Mouse (Mus musculus): ENCODE results near the gene Polr2i.
A peak's percentile ranks its signal among the peaks of the same experiment; 100 is the strongest.
"Not testable (repeated sequence)": the region's sequence is repeated elsewhere in the genome, so short reads cannot be mapped to it uniquely, and the experiment has no call there.

The Polr2i gene

DNA sequence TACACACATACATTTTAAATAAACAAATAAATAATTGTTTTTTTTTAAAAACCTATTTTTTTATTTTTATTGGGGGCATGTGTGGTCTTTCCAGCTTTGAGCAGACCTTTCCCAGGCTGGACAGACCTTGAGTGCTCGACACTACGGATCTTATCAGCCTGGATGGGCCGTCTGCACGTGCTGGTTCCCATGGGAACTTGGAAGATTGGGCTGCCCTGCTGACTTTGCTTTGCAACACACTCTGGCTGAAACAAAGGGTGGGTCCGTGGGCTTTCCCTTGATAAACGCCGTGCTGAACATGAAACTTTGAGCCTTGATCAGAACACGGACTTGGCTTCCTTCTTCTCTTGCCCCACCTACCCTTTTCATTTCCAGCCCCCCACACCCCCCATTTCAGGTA, 27.4 kb upstream of the Polr2i start:
- DNase-seq (ENCODE audit: low spot score): no peak

GRCm38 (mm10) chr7:30205383-30205782, 26.4 kb upstream of the Polr2i start:
- no peak for DNase-seq (ENCODE audit: low spot score)

- DNase-seq (ENCODE audit: low spot score): not testable (repeated sequence)
These were observed 25.4 kb upstream of the Polr2i start for GRCm38 (mm10) chr7:30206364-30206763.

DNA sequence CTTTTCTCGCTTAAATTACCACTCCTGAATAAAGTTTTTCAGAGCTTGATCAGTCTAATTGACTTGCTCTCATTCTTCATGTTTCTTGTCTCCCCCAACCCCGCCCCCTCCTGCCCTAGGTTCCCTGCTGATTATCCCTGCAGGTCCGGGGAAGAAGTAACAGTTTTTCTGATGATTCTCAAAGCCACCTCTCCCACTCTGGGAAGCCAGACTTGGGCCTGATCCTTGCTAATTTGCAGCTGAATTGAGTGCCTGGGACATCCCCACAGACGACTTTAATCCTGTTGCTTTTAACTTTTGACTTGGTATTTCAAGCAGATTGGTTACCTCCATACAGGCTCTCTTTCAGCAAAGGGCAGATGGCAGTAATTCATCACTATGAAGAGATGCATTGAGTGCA, 20.7 kb upstream of the Polr2i start:
- no peak for DNase-seq (ENCODE audit: low spot score)

DNA sequence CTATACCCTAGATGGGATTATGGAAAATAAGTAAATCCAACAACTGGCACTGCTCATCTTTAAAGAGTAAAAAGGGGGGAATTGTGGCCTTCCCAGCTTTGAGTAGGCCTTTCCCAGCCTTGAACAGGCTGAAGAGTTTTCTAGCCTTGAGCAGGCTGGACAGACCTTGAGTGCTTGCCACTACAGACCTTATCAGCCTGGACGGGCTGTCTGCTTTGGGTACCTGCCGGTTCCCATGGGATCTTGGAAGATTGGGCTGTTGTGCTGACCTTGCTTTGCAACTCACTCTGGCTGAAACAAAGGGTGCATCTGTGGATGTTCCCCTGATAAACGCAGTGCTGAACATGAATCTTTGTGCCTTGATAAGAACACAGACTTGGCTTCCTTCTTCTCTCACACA, 17.9 kb upstream of the Polr2i start:
- no peak for DNase-seq (ENCODE audit: low spot score)

GRCm38 (mm10) chr7:30215875-30216274, 15.9 kb upstream of the Polr2i start:
- no peak for DNase-seq (ENCODE audit: low spot score)

- peak; percentile 35 for DNase-seq (ENCODE audit: low spot score)
These were observed 15.0 kb upstream of the Polr2i start for GRCm38 (mm10) chr7:30216723-30217151.

GRCm38 (mm10) chr7:30217277-30217676, 14.5 kb upstream of the Polr2i start:
- DNase-seq (ENCODE audit: low spot score): no peak

- no peak for DNase-seq (ENCODE audit: low spot score)
These were observed 12.3 kb upstream of the Polr2i start for GRCm38 (mm10) chr7:30219293-30220007.

- no peak for DNase-seq (ENCODE audit: low spot score)
These were observed 11.8 kb upstream of the Polr2i start for GRCm38 (mm10) chr7:30220008-30220356.

- no peak for DNase-seq (ENCODE audit: low spot score)
These were observed 10.3 kb upstream of the Polr2i start for GRCm38 (mm10) chr7:30221433-30221832.

GRCm38 (mm10) chr7:30222205-30222604, 9.5 kb upstream of the Polr2i start:
- no peak for DNase-seq (ENCODE audit: low spot score)

DNA sequence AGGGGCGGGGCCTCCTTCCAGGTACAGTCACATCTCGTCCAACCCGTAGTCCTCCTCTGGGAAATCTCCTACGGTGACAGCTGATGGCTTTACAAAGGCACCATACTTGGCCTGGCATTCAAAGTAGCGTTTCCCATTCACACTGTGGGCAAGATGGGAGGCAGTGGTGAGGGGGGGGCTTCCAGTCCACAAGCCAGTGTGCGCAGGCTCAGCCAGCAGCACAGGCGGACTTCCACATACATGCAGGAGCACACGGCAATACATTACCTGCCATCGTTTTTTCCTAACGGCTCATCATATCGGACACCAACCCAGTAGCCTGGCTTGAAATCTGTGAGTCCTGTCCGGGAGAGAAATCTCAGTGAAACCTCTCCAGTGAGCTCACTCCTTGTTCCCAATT, 7.5 kb upstream of the Polr2i start:
- DNase-seq (ENCODE audit: low spot score): no peak

GRCm38 (mm10) chr7:30231328-30231668, 450 bp upstream of the Polr2i start:
- no peak for DNase-seq (ENCODE audit: low spot score)

- no peak for DNase-seq (ENCODE audit: low spot score)
These were observed 942 bp downstream of the Polr2i start for GRCm38 (mm10) chr7:30232631-30233148.

DNA sequence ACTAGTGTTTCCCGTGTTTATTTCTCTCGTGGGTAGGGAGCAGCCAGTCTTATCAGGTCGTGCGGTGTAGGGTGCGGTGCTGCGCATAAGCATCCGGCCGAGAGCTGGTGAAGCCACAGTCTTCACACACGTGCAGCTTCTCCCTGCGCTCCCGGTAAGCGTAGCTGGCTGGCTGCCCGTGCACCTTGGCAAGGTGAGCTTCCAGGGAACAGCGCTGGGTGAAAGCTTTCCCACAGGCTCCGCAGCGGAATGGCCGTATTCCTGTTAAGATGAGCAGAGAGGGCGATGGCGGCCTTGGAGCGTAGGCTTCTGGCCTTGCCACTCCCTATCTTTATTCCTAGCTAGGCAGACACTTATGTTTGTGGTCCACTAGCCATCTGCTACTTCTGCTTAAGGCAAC, 1.6 kb downstream of the Polr2i start:
- DNase-seq (ENCODE audit: low spot score): no peak

DNA sequence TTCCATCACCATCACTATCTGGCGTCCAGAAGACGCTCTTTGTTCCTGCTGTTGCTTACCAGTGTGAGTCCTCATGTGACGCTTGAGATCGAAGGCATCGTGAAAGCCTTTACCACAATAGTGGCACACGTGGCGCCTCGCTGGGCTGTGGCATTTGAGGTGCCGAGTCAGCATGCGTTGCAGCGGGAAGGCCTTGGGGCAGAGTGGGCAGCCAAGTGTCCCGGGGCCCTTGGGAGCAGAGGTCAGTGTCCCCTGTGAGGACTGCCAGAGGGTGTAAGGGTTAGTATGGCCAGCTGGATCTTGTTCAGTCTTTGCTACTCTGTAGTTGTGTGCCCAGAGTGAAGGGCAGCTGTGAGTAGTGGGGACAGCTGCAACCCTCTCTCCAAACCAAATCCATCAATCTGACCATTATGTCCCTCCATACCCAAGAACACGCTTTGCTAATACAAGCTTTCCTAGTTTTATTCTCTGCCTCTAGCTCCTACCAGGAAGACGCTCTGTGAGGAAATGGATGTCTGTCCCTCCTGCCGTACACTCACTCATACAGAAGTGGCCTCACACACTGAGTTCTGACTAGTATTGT, 2.6 kb downstream of the Polr2i start:
- no peak for DNase-seq (ENCODE audit: low spot score)

- no peak for DNase-seq (ENCODE audit: low spot score)
These were observed 3.3 kb downstream of the Polr2i start for GRCm38 (mm10) chr7:30235091-30235490.

DNA sequence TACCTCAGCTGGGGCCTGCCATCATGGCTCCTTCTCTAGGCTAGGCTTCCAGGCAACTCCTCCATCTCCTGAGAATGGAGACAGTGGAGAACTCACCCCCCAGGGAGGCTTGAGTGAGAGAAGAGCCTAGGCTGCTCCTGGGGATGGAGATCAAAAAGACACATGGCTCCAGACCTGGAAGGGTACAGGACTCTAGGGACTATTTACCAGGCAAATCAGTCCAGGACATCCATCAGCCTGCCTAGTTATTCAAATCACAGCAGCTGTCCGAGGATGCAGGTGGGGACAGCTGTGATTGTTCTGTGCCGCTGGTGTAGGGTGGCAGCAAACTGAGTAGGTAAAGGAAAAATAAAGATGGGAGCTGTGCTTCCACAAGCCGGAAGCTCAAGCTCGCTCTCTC, 3.9 kb downstream of the Polr2i start, which contains the start of gene Ovol3:
TSS of gene Ovol3 (minus strand) at position 101 of the 400 bp plus-strand sequence.
- DNase-seq (ENCODE audit: low spot score): no peak

GRCm38 (mm10) chr7:30237374-30237773, 5.6 kb downstream of the Polr2i start:
- not testable (repeated sequence) for DNase-seq (ENCODE audit: low spot score)

DNA sequence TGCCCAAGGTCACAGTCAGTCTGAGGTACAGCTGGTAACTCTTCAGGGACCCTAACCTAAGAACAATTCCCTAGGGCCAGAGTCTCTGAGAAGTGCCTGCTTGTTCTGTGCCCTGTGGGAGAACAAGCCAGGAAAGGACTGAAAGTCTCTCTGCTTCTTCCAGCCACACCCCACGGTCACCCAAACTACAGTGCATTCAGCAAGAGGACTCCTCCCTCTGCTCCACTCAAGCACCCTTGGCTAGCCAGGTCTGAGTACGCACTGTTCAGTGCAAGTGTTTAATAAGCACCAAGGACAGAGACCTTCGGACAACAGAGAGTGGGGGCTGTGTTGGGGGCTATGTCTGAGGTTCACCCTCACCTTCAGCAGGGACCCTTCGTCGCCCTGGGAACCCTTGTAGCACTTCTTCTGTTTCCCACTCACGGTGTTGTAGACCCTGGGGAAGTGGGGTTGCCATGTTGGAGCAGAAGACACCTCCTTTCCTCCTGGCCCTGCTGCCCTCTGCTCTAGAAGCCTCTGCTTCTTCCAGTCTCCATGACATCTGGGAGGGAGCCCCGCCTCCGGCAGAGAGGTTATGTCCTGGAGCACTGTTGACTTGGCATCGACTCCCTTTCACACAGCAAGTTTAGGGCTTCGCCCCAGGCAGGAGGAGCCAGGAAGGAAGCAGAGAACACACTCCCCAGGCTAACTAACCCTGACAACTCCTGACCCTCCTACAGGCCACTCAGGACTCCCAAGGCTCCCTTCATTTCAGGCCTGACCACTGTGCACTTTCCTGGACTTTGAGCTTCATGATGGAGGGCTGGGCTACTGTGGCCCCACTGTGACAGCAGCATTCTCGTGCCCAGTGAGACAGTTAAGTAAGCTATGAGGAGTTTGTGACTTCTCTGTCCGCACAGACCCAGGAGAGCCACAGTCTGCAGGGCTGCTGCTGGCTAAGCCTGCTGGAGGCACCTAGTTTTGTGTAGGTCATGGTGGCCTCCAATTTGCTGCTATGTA, 20.5 kb downstream of the Polr2i start:
- no peak for DNase-seq (ENCODE audit: low spot score)

- DNase-seq (ENCODE audit: low spot score): no peak
These were observed 33.3 kb downstream of the Polr2i start for GRCm38 (mm10) chr7:30265041-30265440.

- DNase-seq (ENCODE audit: low spot score): no peak
These were observed 33.8 kb downstream of the Polr2i start for GRCm38 (mm10) chr7:30265531-30265930.
